Mouse (Mus musculus) ES-E14 (cell line): ENCODE data around the gene Ank3. TPM values are rescaled to one million over a fixed set of nuclear protein-coding genes. Genes with fewer than 3 reads are reported as not detected.

Source experiments
- DNase-seq: peaks from one replicate; pipeline ENCODE4 v3.0.0-alpha.2; 2013; ENCODE audit warnings: low read depth, low spot score
- H3K27ac ChIP-seq: 2 replicates; pipeline ENCODE4 v1.5.1; 2012; ENCODE audit warnings: low read depth, mild to moderate bottlenecking, low read length, moderate library complexity, mixed read lengths; ENCODE audit not compliant: poor library complexity, insufficient read depth, severe bottlenecking
- H3K36me3 ChIP-seq: 2 replicates; pipeline ENCODE4 v1.6.1; 2012; ENCODE audit warnings: mild to moderate bottlenecking, low read length, moderate library complexity, mixed read lengths; ENCODE audit not compliant: control insufficient read depth, poor library complexity, insufficient read depth, severe bottlenecking
- H3K4me1 ChIP-seq, 2 experiments: fragments of 150-350 bp in 1 of 2; sonication (generic) in 1 of 2; 2 replicates each; pipeline ENCODE4 v1.6.1; 2012; ENCODE audit warnings: low read length in 2 of 2, mild to moderate bottlenecking in 1 of 2, mixed read lengths in 1 of 2; ENCODE audit not compliant: control insufficient read depth in 2 of 2, insufficient read depth in 2 of 2, poor library complexity in 1 of 2
- H3K4me3 ChIP-seq, 2 experiments: fragments of 150-350 bp in 1 of 2; sonication (generic) in 1 of 2; 2 replicates each; pipeline ENCODE4 v1.5.1; 2012; ENCODE audit warnings: low read length in 2 of 2, low read depth in 1 of 2, mild to moderate bottlenecking in 1 of 2, mixed read lengths in 1 of 2; ENCODE audit not compliant: insufficient read depth in 1 of 2, poor library complexity in 1 of 2, severe bottlenecking in 1 of 2
- H3K9ac ChIP-seq: 2 replicates; pipeline ENCODE4 v1.6.1; 2012; ENCODE audit warnings: low read depth, mild to moderate bottlenecking, low read length, mixed read lengths; ENCODE audit not compliant: poor library complexity, insufficient read depth, severe bottlenecking
- H3K9me3 ChIP-seq: fragments of 150-350 bp; sonication (generic); 2 replicates; pipeline ENCODE4 v1.6.1; 2012; ENCODE audit warnings: low read depth, mild to moderate bottlenecking, low read length; ENCODE audit not compliant: control insufficient read depth, insufficient read depth
- CHD2 ChIP-seq: IDR thresholded peaks from 2 replicates; pipeline ENCODE4 v1.6.1; 2014; ENCODE audit warnings: mild to moderate bottlenecking, low read depth, low read length, inconsistent platforms
- HCFC1 ChIP-seq: IDR thresholded peaks from 2 replicates; pipeline ENCODE4 v1.6.1; 2012; ENCODE audit warnings: low read length, inconsistent platforms, borderline replicate concordance; ENCODE audit not compliant: insufficient read depth
- MAFK ChIP-seq: IDR thresholded peaks from 2 replicates; pipeline ENCODE4 v1.6.1; 2014; ENCODE audit warnings: mild to moderate bottlenecking, low read depth, low read length, inconsistent platforms; ENCODE audit not compliant: insufficient read depth
- ZC3H11A ChIP-seq: IDR thresholded peaks from 2 replicates; pipeline ENCODE4 v1.6.1; 2012; ENCODE audit warnings: low read depth, mild to moderate bottlenecking, inconsistent platforms, low read length, borderline replicate concordance
- ZNF384 ChIP-seq: IDR thresholded peaks from 2 replicates; pipeline ENCODE4 v1.6.1; 2012; ENCODE audit warnings: low read depth, low read length, inconsistent platforms
- in situ Hi-C, 2 experiments: fragments of 600-800 bp; cut with MboI; formaldehyde crosslinking; loops; one replicate each; pipeline ENCODE4 v1.15.1; 2025; ENCODE audit warnings: low sequenced_read_pairs in 2 of 2, inconsistent platforms in 1 of 2; ENCODE audit not compliant: unreplicated experiment in 2 of 2
- total RNA-seq: library from RNA; depleted of rRNA; stranded (reverse); fragments of 300-350 nt; gene quantifications from 2 replicates; pipeline ENCODE4 v1.2.3, GENCODE M21; 2012

Ank3 gene
- total RNA-seq, 1 experiment = 6.5 TPM

DNA sequence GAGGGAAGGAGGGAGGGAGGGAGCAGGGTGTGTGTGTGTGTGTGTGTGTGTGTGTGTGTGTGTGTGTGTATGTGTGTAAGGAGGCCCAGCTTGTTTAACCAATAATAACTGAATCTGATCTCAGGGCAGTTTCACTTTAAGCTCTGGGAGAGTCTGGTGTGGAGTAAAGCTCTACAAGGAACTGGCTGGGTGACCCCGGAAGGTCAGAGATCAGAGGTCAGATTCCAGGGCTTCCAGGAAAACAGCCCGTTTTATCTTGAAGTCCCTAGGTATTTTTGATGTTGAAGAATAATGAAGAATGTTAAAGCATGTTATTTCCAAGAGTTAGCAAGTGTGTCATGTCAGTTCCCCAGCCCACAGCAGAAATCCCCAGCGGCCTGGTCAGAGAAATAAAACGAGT, 130.2 kb downstream of the Ank3 start:
- H3K27ac ChIP-seq = no peak overlapping the region
- DNase-seq = no peak
- H3K9me3 ChIP-seq = no peaks in the 10 kb centered on the region
- H3K4me3 ChIP-seq = no peak overlapping the region
- H3K36me3 ChIP-seq = no peaks in the 10 kb centered on the region
- peaks cover 0 to 13% of the 10 kb centered on the region in 2 experiments; a peak in 1 of 4 replicates for H3K4me1 ChIP-seq
- no peak for TF ChIP-seq MAFK
- no peak for TF ChIP-seq CHD2
- TF ChIP-seq ZC3H11A = no peak
- TF ChIP-seq HCFC1 = no peak
- no peak for TF ChIP-seq ZNF384
- in situ Hi-C loops = loop anchor here in 1 of 2 experiments (10.0 kb wide), 1 partner anchor 154 kb away; no protein-coding TSS in a partner anchor
- no peak overlapping the region for H3K9ac ChIP-seq

DNA sequence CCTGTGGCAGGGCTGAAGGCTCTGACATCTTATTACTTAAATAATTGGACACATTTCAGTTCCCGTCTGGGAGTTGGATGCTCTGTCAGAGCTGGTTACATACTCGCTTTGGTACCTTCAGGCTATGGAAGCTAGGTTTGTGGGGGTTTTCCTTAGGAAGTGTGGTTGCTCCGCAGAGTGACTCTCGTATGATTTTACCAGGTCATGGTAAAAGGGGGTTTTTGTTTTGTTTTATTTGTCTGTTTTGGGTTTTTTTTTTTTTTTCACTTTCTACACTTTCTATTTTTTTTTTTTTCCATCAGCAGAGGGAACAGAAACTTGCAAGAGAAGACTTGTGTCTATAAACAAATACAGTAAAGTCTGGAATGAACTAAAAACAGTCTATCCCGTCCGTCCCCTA, 131.8 kb downstream of the Ank3 start:
- TF ChIP-seq ZNF384 = no peak
- TF ChIP-seq ZC3H11A = no peak
- TF ChIP-seq CHD2 = no peak
- TF ChIP-seq HCFC1 = no peak
- TF ChIP-seq MAFK = no peak
- no peaks in the 10 kb centered on the region for H3K36me3 ChIP-seq
- in situ Hi-C loops = no loop called here

DNA sequence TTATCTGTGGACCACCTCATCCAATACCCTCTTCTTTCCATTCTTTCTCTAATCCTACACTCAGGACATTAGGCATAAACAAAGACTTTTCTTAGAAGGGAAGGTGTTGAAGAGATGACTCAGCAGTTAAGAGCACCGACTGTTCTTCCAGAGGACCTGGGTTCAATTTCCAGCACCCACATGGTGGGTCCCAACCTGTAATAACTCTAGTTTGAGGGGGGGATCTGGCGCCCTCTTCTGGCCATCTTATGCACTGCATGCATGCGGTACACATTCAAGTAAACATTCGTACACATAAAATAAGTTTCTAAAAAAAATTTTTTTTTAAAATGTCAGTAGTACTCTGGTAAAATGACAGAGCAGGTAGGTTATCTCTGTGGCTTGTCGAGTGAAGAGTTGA, 133.0 kb downstream of the Ank3 start:
- Histone ChIP-seq H3K4me1 (peaks cover 0 to 17% of the 10 kb centered on the region in 2 experiments; a peak in 1 of 4 replicates), H3K27ac (no peak overlapping the region), H3K36me3 (no peaks in the 10 kb centered on the region), H3K4me3 (no peak overlapping the region), H3K9me3 (no peaks in the 10 kb centered on the region), H3K9ac (no peak overlapping the region)
- in situ Hi-C loops = no loop called here
- DNase-seq = no peak
- TF ChIP-seq MAFK (peak; percentile 81), ZC3H11A (peak; percentile 37; the same call in 1 of the 2 replicates), CHD2 (no peak), HCFC1 (no peak), ZNF384 (no peak)

More for the DNA sequence above, 131.8 kb downstream of the Ank3 start:
- Histone ChIP-seq H3K27ac (no peak overlapping the region), H3K4me3 (no peak overlapping the region), H3K9ac (no peak overlapping the region), H3K9me3 (no peaks in the 10 kb centered on the region), H3K4me1 (peaks cover 0 to 13% of the 10 kb centered on the region in 2 experiments; a peak in 1 of 4 replicates)
- DNase-seq = no peak

DNA sequence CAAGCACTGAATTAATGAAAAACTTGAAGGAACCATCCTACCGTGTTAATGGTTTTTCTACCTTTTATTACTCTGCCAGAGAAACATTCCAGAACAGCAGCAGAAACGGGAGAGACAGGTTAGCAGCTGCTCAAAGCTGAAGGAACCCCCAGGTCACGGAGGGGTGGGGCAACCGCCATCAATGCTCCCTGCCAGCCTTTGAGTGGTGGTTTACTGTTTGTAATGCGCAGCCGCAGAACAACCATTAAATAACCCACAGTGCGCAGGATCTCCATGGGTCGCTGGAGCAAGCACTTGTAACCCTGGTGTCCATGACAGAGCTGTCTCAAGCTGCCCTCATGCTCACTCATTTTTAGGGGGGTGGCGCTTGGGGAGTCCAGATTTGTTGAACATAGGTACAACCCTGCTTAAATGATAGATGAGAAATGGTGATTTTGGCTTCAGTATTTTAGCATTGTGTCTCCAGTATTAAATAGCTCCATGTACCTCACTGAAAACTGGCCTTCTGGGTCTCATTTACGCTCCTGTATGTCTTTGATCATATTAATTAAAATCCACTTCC, 133.7 kb downstream of the Ank3 start:
- DNase-seq = no peak
- no peak overlapping the region for H3K27ac ChIP-seq
- H3K4me1 ChIP-seq = peaks cover 0 to 20% of the 10 kb centered on the region in 2 experiments; a peak in 1 of 4 replicates
- H3K9me3 ChIP-seq = no peaks in the 10 kb centered on the region
- in situ Hi-C loops = no loop called here
- no peak for TF ChIP-seq HCFC1
- TF ChIP-seq MAFK = no peak
- no peak for TF ChIP-seq ZNF384
- no peak for TF ChIP-seq CHD2
- TF ChIP-seq ZC3H11A = no peak
- 0 out of 4 replicates have a peak overlapping the region, but pooled peaks of 1 of the 2 experiments have one; percentile 13 for H3K4me3 ChIP-seq
- H3K9ac ChIP-seq = no peak overlapping the region
- H3K36me3 ChIP-seq = no peaks in the 10 kb centered on the region
